Mouse (Mus musculus) lung, postnatal 0 days (tissue): Measurements from ENCODE around the gene Gm21650. TPM values are rescaled to one million over a fixed set of nuclear protein-coding genes. Genes with fewer than 3 reads are reported as not detected.
"Not testable (repeated sequence)": the region's sequence is repeated elsewhere in the genome, so short reads cannot be mapped to it uniquely, and the experiment has no call there.

Experiments
- ATAC-seq: fragments of 200-750 bp; cut with Nextera tagmentation; 2 replicates; pipeline ENCODE4 v1.8.0; 2017; ENCODE audit warnings: moderate library complexity
- DNase-seq: peaks from one replicate; pipeline ENCODE4 v3.0.0-alpha.2; 2016; ENCODE audit warnings: low spot score
- H3K27ac ChIP-seq: fragments of 300-500 bp; sonication (generic); 2 replicates; pipeline ENCODE4 v1.5.1; 2014; ENCODE audit warnings: antibody characterized with exemption, mild to moderate bottlenecking, low read length, mixed read lengths
- H3K27me3 ChIP-seq: fragments of 300-500 bp; sonication (generic); replicated peaks from 2 replicates; pipeline ENCODE4 v1.6.1; 2014; ENCODE audit warnings: low read length, mixed read lengths; ENCODE audit not compliant: insufficient read depth
- H3K36me3 ChIP-seq: fragments of 300-500 bp; sonication (generic); 2 replicates; pipeline ENCODE4 v1.6.1; 2014; ENCODE audit warnings: low read length, mixed read lengths; ENCODE audit not compliant: insufficient read depth
- H3K4me1 ChIP-seq: fragments of 300-500 bp; sonication (generic); 2 replicates; pipeline ENCODE4 v1.6.1; 2014; ENCODE audit warnings: antibody characterized with exemption, low read depth, low read length, mixed read lengths; ENCODE audit not compliant: insufficient read depth
- H3K4me2 ChIP-seq: fragments of 300-500 bp; sonication (generic); replicated peaks from 2 replicates; pipeline ENCODE4 v1.6.1; 2014; ENCODE audit warnings: low read depth, mild to moderate bottlenecking, low read length, moderate library complexity, mixed read lengths
- H3K4me3 ChIP-seq: fragments of 300-500 bp; sonication (generic); 2 replicates; pipeline ENCODE4 v1.5.1; 2014; ENCODE audit warnings: low read depth, low read length
- H3K9ac ChIP-seq: fragments of 300-500 bp; sonication (generic); replicated peaks from 2 replicates; pipeline ENCODE4 v1.6.1; 2014; ENCODE audit warnings: low read depth, mild to moderate bottlenecking
- H3K9me3 ChIP-seq: fragments of 300-500 bp; sonication (generic); 2 replicates; pipeline ENCODE4 v1.6.1; 2016; ENCODE audit warnings: low read length, mixed read lengths
- WGBS: fragments of 180-500 bp; shearing (Covaris S2); extraction: QIAGEN DNeasy Blood & Tissue Kit; methylation state at CpG from one replicate; pipeline ENCODE4 v1.1.7; 2014; 5-methylcytosine and 5-hydroxymethylcytosine counted together
- polyA plus RNA-seq: library from polyadenylated mRNA; unstranded; fragments of >200 nt; fragmentation: Nextera tagmentation; extraction: Ambion mirVana; gene quantifications from 2 replicates; pipeline ENCODE4 v1.2.1, GENCODE M21; 2015

The Gm21650 gene
- polyA plus RNA-seq: not detected in 2 replicates

GRCm38 (mm10) chrY:77692508-77692907, at the start of gene Gm21650:
TSS of gene Gm21650 (plus strand) at chrY:77692808.
- H3K9ac ChIP-seq, H3K27ac ChIP-seq, DNase-seq, ATAC-seq, H3K4me2 ChIP-seq, H3K27me3 ChIP-seq, H3K9me3 ChIP-seq, H3K36me3 ChIP-seq, H3K4me1 ChIP-seq, H3K4me3 ChIP-seq: not testable (repeated sequence)
- WGBS: 20% methylated on average over 1 of the region's 6 CpGs
